Mouse (Mus musculus) hindbrain, embryonic 11.5 days (tissue): Measurements from ENCODE around the gene Pld2. TPM values are rescaled to one million over a fixed set of nuclear protein-coding genes. Genes with fewer than 3 reads are reported as not detected.

Experiments used
- ATAC-seq: fragments of 200-750 bp; cut with Nextera tagmentation; 2 replicates; pipeline ENCODE4 v1.8.0; 2017; ENCODE audit warnings: mild to moderate bottlenecking, moderate TSS enrichment, moderate library complexity; ENCODE audit not compliant: low FRiP score
- DNase-seq: peaks from one replicate; pipeline ENCODE4 v3.0.0-alpha.2; 2015; ENCODE audit warnings: low spot score
- H3K27ac ChIP-seq: fragments of 300-500 bp; sonication (generic); 2 replicates; pipeline ENCODE4 v1.5.1; 2014; ENCODE audit warnings: mild to moderate bottlenecking, low read depth, low read length
- H3K27me3 ChIP-seq: fragments of 300-500 bp; sonication (generic); 2 replicates; pipeline ENCODE4 v1.6.1; 2014; ENCODE audit warnings: mild to moderate bottlenecking, low read length, moderate library complexity, mixed read lengths; ENCODE audit not compliant: control insufficient read depth, insufficient read depth
- H3K36me3 ChIP-seq: fragments of 300-500 bp; sonication (generic); 2 replicates; pipeline ENCODE4 v1.6.1; 2014; ENCODE audit warnings: mild to moderate bottlenecking, low read length, moderate library complexity, mixed read lengths; ENCODE audit not compliant: control insufficient read depth, insufficient read depth
- H3K4me1 ChIP-seq: fragments of 300-500 bp; sonication (generic); replicated peaks from 2 replicates; pipeline ENCODE4 v1.6.1; 2014; ENCODE audit warnings: low read length, mixed read lengths; ENCODE audit not compliant: control insufficient read depth, insufficient read depth
- H3K4me2 ChIP-seq: fragments of 300-500 bp; sonication (generic); replicated peaks from 2 replicates; pipeline ENCODE4 v1.6.1; 2014; ENCODE audit warnings: mild to moderate bottlenecking, low read depth, low read length
- H3K4me3 ChIP-seq: fragments of 300-500 bp; sonication (generic); 2 replicates; pipeline ENCODE4 v1.5.1; 2014; ENCODE audit warnings: low read depth, low read length
- H3K9ac ChIP-seq: fragments of 300-500 bp; sonication (generic); 2 replicates; pipeline ENCODE4 v1.6.1; 2014; ENCODE audit warnings: low read depth, low read length
- H3K9me3 ChIP-seq: fragments of 300-500 bp; sonication (generic); 2 replicates; pipeline ENCODE4 v1.6.1; 2016; ENCODE audit warnings: low read length; ENCODE audit not compliant: control insufficient read depth
- WGBS: fragments of 180-500 bp; shearing (Covaris S2); extraction: QIAGEN DNeasy Blood & Tissue Kit; methylation state at CpG from one replicate; pipeline ENCODE4 v1.1.7; 2014; 5-methylcytosine and 5-hydroxymethylcytosine counted together
- polyA plus RNA-seq: library from polyadenylated mRNA; unstranded; fragments of >200 nt; fragmentation: Nextera tagmentation; extraction: Ambion mirVana; gene quantifications from 2 replicates; pipeline ENCODE4 v1.2.1, GENCODE M21; 2014

Pld2 gene
- polyA plus RNA-seq, 1 experiment from 2014 or later: 2.5 TPM

DNA sequence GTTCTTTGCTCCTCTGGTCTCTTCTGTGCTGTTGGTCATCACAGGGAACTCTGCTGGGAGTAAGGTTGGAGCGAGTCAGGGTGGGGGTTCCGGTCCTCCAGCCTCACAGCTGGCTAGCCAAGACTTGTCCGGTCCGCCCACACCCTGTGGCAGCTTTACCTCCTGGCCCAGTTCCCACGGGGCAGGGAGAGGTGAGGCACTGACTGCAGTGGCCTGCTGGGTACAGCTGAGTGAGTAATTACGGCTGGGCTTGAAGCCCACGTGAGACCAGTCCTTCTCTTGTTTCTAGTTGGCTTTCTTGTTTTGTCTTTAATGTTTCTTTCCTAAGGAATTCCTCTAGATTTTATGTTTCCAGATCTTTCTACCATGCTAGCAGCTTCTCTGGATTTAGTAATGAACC lies 45.6 kb downstream of the Pld2 start:
- H3K9ac ChIP-seq: peak overlapping the region; percentile 4; the same call in 1 of the 2 replicates
- ATAC-seq (no peak), DNase-seq (peak; percentile 6)
- WGBS: 51% methylated on average over 7 of the region's 7 CpGs
- no peak overlapping the region for H3K4me3 ChIP-seq
- H3K4me2 ChIP-seq: no peak overlapping the region
- no peaks in the 10 kb centered on the region for H3K27me3 ChIP-seq
- no peaks in the 10 kb centered on the region for H3K36me3 ChIP-seq
- no peaks in the 10 kb centered on the region for H3K9me3 ChIP-seq
- H3K27ac ChIP-seq: peak overlapping the region; percentile 47; the same call in 1 of the 2 replicates
- no peaks in the 10 kb centered on the region; the same call in 1 of the 2 replicates for H3K4me1 ChIP-seq

DNA sequence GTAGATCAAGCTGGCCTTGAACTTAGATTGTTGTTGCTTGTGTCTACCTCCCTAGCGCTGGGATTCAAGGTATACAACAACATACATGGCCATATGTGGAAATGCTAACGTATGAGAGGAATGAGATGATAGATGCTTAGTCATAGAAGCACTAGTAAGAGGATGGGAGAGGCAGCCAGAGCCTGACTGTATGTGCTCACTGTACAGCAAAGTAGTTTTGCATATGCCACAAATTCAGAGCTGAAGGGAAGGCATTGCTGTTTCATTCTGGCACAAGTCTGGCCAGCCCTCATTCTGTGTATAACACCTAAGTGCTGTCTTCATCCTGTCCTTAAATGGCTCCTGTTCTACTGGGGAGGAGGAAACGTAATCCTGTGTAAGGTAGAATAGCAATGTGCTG lies 46.4 kb downstream of the Pld2 start:
- ATAC-seq: no peak
- DNase-seq: no peak
- H3K4me2 ChIP-seq: no peak overlapping the region
- H3K27ac ChIP-seq: no peak overlapping the region
- H3K9ac ChIP-seq: no peak overlapping the region
- no peak overlapping the region for H3K4me3 ChIP-seq
- H3K36me3 ChIP-seq: no peaks in the 10 kb centered on the region
- H3K9me3 ChIP-seq: no peaks in the 10 kb centered on the region
- no peaks in the 10 kb centered on the region; the same call in 1 of the 2 replicates for H3K4me1 ChIP-seq
- WGBS: 89% methylated on average over 3 of the region's 3 CpGs
- no peaks in the 10 kb centered on the region for H3K27me3 ChIP-seq

DNA sequence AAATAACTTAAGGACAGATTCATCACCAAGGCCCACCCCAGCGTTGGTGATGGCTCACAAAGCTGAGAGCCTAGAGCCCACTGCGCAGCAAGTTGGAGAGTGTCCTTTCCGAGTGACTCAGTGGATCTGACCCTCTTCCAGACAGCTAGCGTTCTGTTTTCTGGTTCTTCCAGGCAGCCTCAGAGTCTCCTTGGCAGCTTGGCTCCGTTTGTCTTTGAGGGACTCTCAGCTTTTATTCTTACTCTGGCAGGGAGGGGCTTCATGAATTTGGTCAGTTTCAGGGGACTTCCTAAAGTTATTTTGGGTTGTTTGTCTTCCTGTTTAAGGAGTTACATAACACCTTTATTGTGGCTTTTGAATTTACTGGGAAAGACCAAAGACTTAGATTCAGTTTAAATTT lies 47.1 kb downstream of the Pld2 start:
- no peak overlapping the region for H3K4me2 ChIP-seq
- DNase-seq: no peak
- WGBS: 75% methylated on average over 5 of the region's 5 CpGs

DNA sequence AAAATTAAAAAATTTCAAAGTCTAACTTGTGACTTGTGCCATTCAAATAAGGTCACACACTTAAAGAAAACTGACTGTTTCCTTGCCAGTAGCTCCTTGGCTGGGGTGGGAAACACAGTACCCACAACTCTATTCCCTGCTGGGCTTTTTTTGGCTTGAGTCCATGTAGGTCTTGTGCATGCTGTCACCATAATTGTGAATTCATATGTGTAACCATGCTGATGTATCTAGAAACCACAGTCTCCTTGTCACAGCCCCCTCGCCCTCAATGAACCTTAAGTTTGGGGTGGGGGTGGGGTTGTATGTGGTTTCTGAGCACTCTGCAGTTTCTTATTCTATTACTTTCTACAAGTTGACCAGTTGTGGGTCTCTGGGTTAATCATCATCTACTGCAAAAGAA lies 51.9 kb downstream of the Pld2 start:
- ATAC-seq: no peak

More for the DNA sequence above, 47.1 kb downstream of the Pld2 start:
- no peaks in the 10 kb centered on the region for H3K27me3 ChIP-seq
- no peak overlapping the region for H3K9ac ChIP-seq
- no peak overlapping the region for H3K4me3 ChIP-seq
- no peak overlapping the region for H3K27ac ChIP-seq
- ATAC-seq: no peak
- no peaks in the 10 kb centered on the region; the same call in 1 of the 2 replicates for H3K4me1 ChIP-seq
- no peaks in the 10 kb centered on the region for H3K9me3 ChIP-seq
- H3K36me3 ChIP-seq: no peaks in the 10 kb centered on the region

DNA sequence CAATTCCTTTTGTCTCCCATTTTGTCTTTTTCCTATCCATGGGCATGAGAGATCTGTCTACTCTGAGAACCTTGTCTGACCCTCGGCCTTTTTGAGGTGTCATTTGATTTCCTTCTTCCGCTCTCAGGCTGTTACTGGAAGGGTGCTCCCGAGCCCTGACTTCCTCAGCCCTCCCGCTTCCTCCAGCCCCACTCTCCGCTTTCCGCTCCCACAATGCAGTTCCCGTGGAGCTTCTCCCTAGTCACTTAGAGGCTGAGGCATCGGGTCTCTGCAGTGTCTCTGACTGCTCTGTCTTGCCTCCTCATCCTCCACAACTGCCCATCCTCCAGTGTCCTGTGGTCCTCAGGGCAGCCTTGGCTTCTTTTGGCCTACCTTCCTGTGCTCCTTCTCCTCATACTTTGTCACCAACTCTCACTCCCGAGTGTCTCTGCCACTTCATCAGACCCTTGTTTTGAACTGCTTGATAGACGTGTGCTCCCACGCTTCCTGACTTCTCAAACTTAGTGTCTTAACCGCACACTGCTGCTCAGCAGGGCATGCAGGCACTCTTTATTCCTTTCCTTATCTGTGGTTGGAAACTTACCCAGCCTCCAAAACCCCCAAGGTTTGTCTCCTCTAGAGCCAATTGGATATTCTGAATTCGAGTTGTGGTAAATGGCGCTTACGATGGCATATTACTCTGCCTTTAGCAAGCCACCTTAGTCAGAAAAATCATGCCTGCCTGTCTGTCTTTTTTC lies 54.6 kb downstream of the Pld2 start:
- Histone ChIP-seq H3K4me3 (no peak overlapping the region), H3K9ac (no peak overlapping the region), H3K4me1 (no peaks in the 10 kb centered on the region), H3K27me3 (no peaks in the 10 kb centered on the region), H3K9me3 (no peaks in the 10 kb centered on the region), H3K36me3 (no peaks in the 10 kb centered on the region), H3K27ac (no peak overlapping the region), H3K4me2 (no peak overlapping the region)
- no peak for ATAC-seq
- WGBS: 84% methylated on average over 15 of the region's 15 CpGs
- no peak for DNase-seq

More for the DNA sequence above, 51.9 kb downstream of the Pld2 start:
- DNase-seq: no peak
- no peaks in the 10 kb centered on the region for H3K9me3 ChIP-seq
- no peaks in the 10 kb centered on the region for H3K4me1 ChIP-seq
- H3K27me3 ChIP-seq: no peaks in the 10 kb centered on the region
- no peak overlapping the region for H3K27ac ChIP-seq
- H3K4me3 ChIP-seq: no peak overlapping the region
- no peak overlapping the region for H3K9ac ChIP-seq
- no peaks in the 10 kb centered on the region for H3K36me3 ChIP-seq
- no peak overlapping the region for H3K4me2 ChIP-seq
- WGBS: 97% methylated on average over 1 of the region's 1 CpGs

DNA sequence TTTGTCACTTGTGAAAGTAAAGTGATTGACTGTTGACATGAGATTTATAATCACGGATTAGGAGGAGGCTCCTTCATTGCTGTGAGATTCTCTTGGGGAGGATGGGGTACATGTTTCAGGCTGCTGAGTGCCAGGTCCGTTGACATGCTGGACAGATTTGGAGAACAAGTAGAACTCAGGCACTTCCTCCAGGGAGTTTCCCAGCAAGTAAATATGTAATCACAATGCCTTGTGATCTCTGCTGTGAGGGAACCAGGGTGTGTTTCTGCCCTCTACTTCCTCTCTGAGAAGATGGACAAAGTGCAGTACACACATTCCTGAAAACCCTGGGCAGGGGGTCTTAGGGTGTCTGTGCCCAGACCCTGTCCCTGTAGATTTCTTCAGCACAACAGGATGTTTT lies 55.8 kb downstream of the Pld2 start:
- H3K4me1 ChIP-seq: no peaks in the 10 kb centered on the region
- ATAC-seq (no peak), DNase-seq (no peak)
- no peak overlapping the region for H3K27ac ChIP-seq
- H3K9me3 ChIP-seq: no peaks in the 10 kb centered on the region
- H3K4me3 ChIP-seq: no peak overlapping the region
- H3K9ac ChIP-seq: no peak overlapping the region
- H3K4me2 ChIP-seq: no peak overlapping the region
- WGBS: 86% methylated on average over 2 of the region's 2 CpGs
- no peaks in the 10 kb centered on the region for H3K36me3 ChIP-seq
- H3K27me3 ChIP-seq: no peaks in the 10 kb centered on the region

DNA sequence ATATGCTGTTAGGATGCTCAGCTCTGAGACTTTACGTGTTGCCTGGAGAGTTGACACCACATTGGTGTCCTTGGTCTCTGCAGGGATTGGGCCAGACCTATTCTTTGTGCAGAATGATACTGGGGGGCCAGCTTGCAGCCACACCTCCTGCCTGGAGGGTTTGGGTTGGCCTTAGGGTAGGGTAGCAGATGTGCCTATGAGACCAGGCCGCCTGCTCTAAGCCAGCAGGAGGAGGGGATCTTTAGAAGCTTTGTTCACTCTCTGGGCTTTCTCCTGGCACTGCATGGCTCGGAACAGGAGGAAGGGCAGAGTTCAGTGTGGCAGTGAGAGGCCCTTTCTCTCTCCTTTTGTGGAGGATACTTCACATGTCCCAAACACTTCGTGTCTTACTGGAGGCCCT lies 56.2 kb downstream of the Pld2 start:
- DNase-seq (no peak), ATAC-seq (no peak; the same call in 1 of the 2 replicates)
- H3K9me3 ChIP-seq: no peaks in the 10 kb centered on the region
- H3K9ac ChIP-seq: no peak overlapping the region
- no peaks in the 10 kb centered on the region for H3K4me1 ChIP-seq
- WGBS: 61% methylated on average over 4 of the region's 4 CpGs
- H3K4me2 ChIP-seq: no peak overlapping the region
- H3K4me3 ChIP-seq: no peak overlapping the region
- peak overlapping the region; percentile 44; the same call in 1 of the 2 replicates for H3K27ac ChIP-seq
- H3K36me3 ChIP-seq: no peaks in the 10 kb centered on the region
- H3K27me3 ChIP-seq: no peaks in the 10 kb centered on the region

DNA sequence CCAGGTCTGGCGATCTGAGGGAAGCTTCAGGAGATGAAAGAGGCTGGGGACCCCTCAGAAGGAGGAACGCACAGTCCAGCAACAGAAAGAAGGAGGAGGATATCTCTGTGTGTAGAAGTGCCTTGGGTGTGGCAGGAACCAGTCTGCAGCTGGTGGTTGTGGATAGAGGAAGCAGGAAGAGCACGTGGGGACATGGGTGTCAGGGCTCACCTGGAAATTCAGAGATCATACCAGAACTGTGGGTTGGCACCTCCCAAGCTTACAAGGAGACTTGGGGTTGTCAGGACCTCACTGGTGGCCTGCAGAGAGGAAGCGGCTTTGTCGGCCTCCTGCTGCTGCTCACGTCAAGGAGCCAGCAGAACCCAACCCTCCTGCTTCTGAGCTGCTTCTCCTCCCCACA lies 57.4 kb downstream of the Pld2 start:
- 83% methylated on average over 6 of the region's 6 CpGs for WGBS
- Histone ChIP-seq H3K4me2 (no peak overlapping the region), H3K9ac (no peak overlapping the region), H3K4me3 (no peak overlapping the region), H3K36me3 (no peaks in the 10 kb centered on the region), H3K27me3 (no peaks in the 10 kb centered on the region), H3K9me3 (no peaks in the 10 kb centered on the region), H3K4me1 (no peaks in the 10 kb centered on the region), H3K27ac (no peak overlapping the region)
- DNase-seq (no peak), ATAC-seq (no peak)

DNA sequence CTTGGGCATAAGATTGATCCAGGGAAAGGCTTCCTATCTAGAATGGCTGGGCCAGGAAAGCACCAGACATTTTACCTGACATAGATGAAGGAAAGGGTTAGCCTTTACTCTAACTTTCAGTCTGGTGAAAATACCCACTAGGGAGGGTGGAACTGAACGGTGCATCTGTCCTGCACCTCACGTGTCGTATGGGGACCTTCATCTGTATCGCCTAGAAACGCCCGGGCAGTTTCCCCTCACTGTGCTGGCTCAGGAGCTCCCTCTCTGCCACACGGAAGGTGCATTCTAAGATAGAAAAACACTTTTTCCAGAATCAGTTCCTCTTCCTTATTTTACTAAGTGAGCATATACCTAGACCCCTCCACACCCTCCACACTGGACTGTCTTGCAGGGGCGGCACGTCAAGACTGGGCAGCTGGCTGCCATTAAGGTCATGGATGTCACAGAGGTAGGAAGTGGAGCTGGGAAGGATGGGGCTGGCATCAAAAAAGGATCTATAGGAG lies 58.6 kb downstream of the Pld2 start:
- WGBS: 85% methylated on average over 9 of the region's 9 CpGs

More for the DNA sequence above, 58.6 kb downstream of the Pld2 start:
- no peak for ATAC-seq
- Histone ChIP-seq H3K9me3 (no peaks in the 10 kb centered on the region), H3K27me3 (no peaks in the 10 kb centered on the region), H3K9ac (no peak overlapping the region), H3K27ac (no peak overlapping the region), H3K36me3 (no peaks in the 10 kb centered on the region), H3K4me2 (no peak overlapping the region), H3K4me3 (no peak overlapping the region), H3K4me1 (no peaks in the 10 kb centered on the region)
- no peak for DNase-seq
